Mouse (Mus musculus): ENCODE data around the gene Il13. TPM values are rescaled to one million over a fixed set of nuclear protein-coding genes. Genes with fewer than 3 reads are reported as not detected.

Gene Il13
- total RNA-seq, 2 experiments from 2014 or later = not detected

DNA sequence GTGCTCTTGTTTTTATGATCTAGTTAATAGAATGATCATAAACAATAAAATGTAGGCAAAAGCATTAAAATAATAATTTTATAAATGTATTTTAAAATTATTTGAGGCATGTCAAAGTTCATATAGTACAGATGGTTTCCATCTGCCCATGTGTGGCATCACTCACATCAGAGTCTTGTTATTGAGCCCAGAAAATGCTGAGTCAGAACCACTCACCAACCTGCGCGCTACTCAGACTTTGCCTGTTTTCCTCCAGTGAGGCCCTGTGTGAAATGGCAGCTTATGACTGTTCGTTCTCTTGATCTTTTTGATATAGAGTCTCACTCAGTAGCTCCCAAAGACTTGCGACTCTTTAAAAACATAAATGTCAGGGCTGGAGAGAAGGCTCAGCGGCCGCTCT, 49.0 kb downstream of the Il13 start:
- DNase-seq (ENCODE audit: low spot score in 2 of 2) = no peak

DNA sequence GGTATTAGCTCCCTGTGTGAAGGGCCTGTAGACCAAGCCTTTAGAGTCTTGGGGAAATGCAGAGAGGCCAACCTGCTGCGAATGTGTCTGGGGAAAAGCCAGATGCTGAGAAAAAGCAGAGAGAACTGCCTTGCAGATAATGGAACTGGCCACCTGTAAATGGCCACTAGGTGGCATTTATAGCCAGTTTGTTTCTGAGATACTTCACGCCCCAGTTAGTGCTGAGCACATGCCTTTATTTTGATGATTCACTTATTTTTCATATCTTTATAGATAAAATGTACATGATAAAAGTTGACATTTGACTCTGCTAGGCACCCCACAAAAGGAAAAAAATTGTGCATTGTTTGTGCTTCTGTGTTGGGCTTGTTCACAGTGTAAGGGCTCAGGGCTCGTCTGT, 49.7 kb downstream of the Il13 start:
- peak in 1 of 2 experiments; percentile 23 for DNase-seq (ENCODE audit: low spot score in 2 of 2)

DNA sequence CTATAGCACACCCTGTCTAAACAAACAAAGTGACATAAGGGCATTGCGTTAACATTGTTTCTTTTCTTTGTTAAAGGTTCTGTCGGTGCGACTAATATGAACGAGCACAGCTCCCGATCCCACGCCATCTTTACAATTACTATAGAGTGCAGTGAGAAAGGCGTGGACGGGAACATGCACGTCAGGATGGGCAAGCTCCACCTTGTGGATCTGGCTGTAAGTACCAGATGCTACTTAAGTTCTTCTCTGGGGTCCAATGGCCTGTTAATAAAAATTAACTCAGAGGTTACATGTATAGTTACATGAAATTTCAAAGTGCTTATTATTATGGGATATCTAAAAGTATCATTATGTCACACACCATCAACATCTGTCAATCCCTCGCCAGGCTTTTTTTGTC, 51.4 kb downstream of the Il13 start:
- DNase-seq (ENCODE audit: low spot score in 2 of 2) = no peak

Other genes starting within 250 kb of the Il13 start
- gene Leap2, start 211.5 kb downstream of the Il13 start, total RNA-seq (2021) = not detected
- gene Uqcrq, start 203.9 kb downstream of the Il13 start, total RNA-seq (2021) = 100 to 1,000 TPM; 522 to 555 TPM
- 1 to 10 TPM in 1 of 2 experiments, under 1 TPM in 1; 0.67 to 1.2 TPM for gene Gdf9, start 203.7 kb downstream of the Il13 start, total RNA-seq (2021)
- gene Gm10447, start 177.6 kb downstream of the Il13 start, total RNA-seq (2021) = under 1 TPM in 1 of 2 experiments, not detected in 1; 0.21 TPM
- gene Shroom1, start 177.5 kb downstream of the Il13 start, total RNA-seq (2021) = 1 to 10 TPM; 3.1 to 3.2 TPM
- under 1 TPM in 1 of 2 experiments, not detected in 1; 0.53 TPM for gene Gm9837, start 164.2 kb downstream of the Il13 start, total RNA-seq (2021)
- gene Gm9945, start 154.5 kb downstream of the Il13 start, total RNA-seq (2021) = 1 to 10 TPM; 1.1 to 1.5 TPM
- gene Sowaha, start 154.4 kb downstream of the Il13 start, total RNA-seq (2021) = 10 to 100 TPM; 79.9 to 85.1 TPM
- gene Sept8, start 115.4 kb downstream of the Il13 start, total RNA-seq (2021) = 100 to 1,000 TPM; 126 to 130 TPM
- 100 to 1,000 TPM; 163 to 165 TPM for gene Kif3a, start 67.3 kb downstream of the Il13 start, total RNA-seq (2021)
- not detected for gene Il4, start 16.0 kb downstream of the Il13 start, total RNA-seq (2021)
- gene Rad50, start 72.6 kb upstream of the Il13 start, total RNA-seq (2021) = 10 to 100 TPM in 1 of 2 experiments, 1 to 10 TPM in 1; 9.5 to 10.1 TPM
- not detected for gene Il5, start 86.1 kb upstream of the Il13 start, total RNA-seq (2021)
- gene Irf1, start 135.3 kb upstream of the Il13 start, total RNA-seq (2021) = 1 to 10 TPM; 5.1 to 5.7 TPM
- not detected for gene Gm17334, start 138.5 kb upstream of the Il13 start, total RNA-seq (2021)
- 1 to 10 TPM; 1.4 to 3.6 TPM for gene Gm12216, start 224.6 kb upstream of the Il13 start, total RNA-seq (2021)